Mouse (Mus musculus) brain, embryonic 14.5 days (tissue): Measurements from ENCODE around the gene Slc38a6.

Experiments
- CTCF ChIP-seq: fragments of 200-500 bp; IDR thresholded peaks from 2 replicates; pipeline ENCODE4 v1.5.1; 2012; ENCODE audit warnings: inconsistent platforms, mild to moderate bottlenecking, moderate library complexity, borderline replicate concordance; ENCODE audit not compliant: insufficient read depth, insufficient read length; ENCODE audit errors: extremely low read depth
- POLR2A ChIP-seq: fragments of 200-500 bp; IDR thresholded peaks from 2 replicates; pipeline ENCODE4 v1.6.1; 2012; ENCODE audit warnings: mild to moderate bottlenecking, inconsistent platforms, borderline replicate concordance; ENCODE audit not compliant: poor library complexity, insufficient read depth, insufficient read length, severe bottlenecking; ENCODE audit errors: extremely low read depth

DNA sequence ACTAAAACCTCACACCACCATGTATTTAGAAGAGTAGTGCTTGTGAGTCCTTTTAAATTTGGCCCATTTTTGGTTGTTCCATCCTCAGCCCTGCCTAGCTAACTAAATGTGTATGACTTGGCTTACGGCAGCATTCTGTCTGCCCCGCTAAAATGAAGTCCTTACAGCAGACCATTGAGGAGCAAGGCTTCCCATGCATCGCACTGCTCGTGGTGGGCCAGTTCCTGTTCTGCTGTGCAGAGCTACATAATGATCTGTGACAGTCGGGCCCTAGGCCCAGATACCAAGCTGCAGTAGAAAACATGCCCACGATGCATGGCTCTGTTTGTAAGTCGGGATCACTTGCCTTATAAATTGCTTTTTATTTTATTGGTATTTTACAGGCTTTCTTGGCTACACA, 50.5 kb downstream of the Slc38a6 start:
- TF ChIP-seq CTCF (no peak), POLR2A (no peak)
